Mouse (Mus musculus) brain, embryonic 14.5 days (tissue): ENCODE measurements around the gene Col23a1.

Experiments used
- CTCF ChIP-seq: fragments of 200-500 bp; IDR thresholded peaks from 2 replicates; pipeline ENCODE4 v1.5.1; 2012; ENCODE audit warnings: inconsistent platforms, mild to moderate bottlenecking, moderate library complexity, borderline replicate concordance; ENCODE audit not compliant: insufficient read depth, insufficient read length; ENCODE audit errors: extremely low read depth
- POLR2A ChIP-seq: fragments of 200-500 bp; IDR thresholded peaks from 2 replicates; pipeline ENCODE4 v1.6.1; 2012; ENCODE audit warnings: mild to moderate bottlenecking, inconsistent platforms, borderline replicate concordance; ENCODE audit not compliant: poor library complexity, insufficient read depth, insufficient read length, severe bottlenecking; ENCODE audit errors: extremely low read depth

- TF ChIP-seq POLR2A (no peak), CTCF (no peak)
Measured at GRCm38 (mm10) chr11:51459569-51460043, 169.9 kb downstream of the Col23a1 start.
